Mouse (Mus musculus) neural tube, embryonic 13.5 days (tissue): ENCODE data around the gene Slc13a3. TPM values are rescaled to one million over a fixed set of nuclear protein-coding genes. Genes with fewer than 3 reads are reported as not detected.
"Not testable (repeated sequence)": the region's sequence is repeated elsewhere in the genome, so short reads cannot be mapped to it uniquely, and the experiment has no call there.

ENCODE experiments used
- ATAC-seq: fragments of 200-750 bp; cut with Nextera tagmentation; 2 replicates; pipeline ENCODE4 v1.8.0; 2017; ENCODE audit warnings: low read depth, mild to moderate bottlenecking, moderate TSS enrichment, moderate library complexity
- H3K27ac ChIP-seq: fragments of 300-500 bp; sonication (generic); replicated peaks from 2 replicates; pipeline ENCODE4 v1.5.1; 2015; ENCODE audit warnings: moderate library complexity, mild to moderate bottlenecking, inconsistent platforms
- H3K27me3 ChIP-seq: fragments of 300-500 bp; sonication (generic); 2 replicates; pipeline ENCODE4 v1.6.1; 2015; ENCODE audit warnings: mild to moderate bottlenecking, inconsistent platforms
- H3K36me3 ChIP-seq: fragments of 300-500 bp; sonication (generic); 2 replicates; pipeline ENCODE4 v1.6.1; 2015; ENCODE audit warnings: mild to moderate bottlenecking, inconsistent platforms
- H3K4me1 ChIP-seq: fragments of 300-500 bp; sonication (generic); replicated peaks from 2 replicates; pipeline ENCODE4 v1.6.1; 2015; ENCODE audit warnings: inconsistent platforms
- H3K4me2 ChIP-seq: fragments of 300-500 bp; sonication (generic); 2 replicates; pipeline ENCODE4 v1.6.1; 2015; ENCODE audit warnings: inconsistent platforms, mild to moderate bottlenecking, moderate library complexity
- H3K4me3 ChIP-seq: fragments of 300-500 bp; sonication (generic); 2 replicates; pipeline ENCODE4 v1.5.1; 2015; ENCODE audit warnings: mild to moderate bottlenecking, inconsistent platforms
- H3K9ac ChIP-seq: fragments of 300-500 bp; sonication (generic); 2 replicates; pipeline ENCODE4 v1.6.1; 2015; ENCODE audit warnings: moderate library complexity, mild to moderate bottlenecking, inconsistent platforms
- H3K9me3 ChIP-seq: fragments of 300-500 bp; sonication (generic); 2 replicates; pipeline ENCODE4 v1.6.1; 2016; ENCODE audit warnings: inconsistent platforms
- WGBS: fragments of 180-500 bp; shearing (Covaris S2); methylation state at CpG from one replicate; pipeline ENCODE4 v1.1.7; 2015; 5-methylcytosine and 5-hydroxymethylcytosine counted together
- polyA plus RNA-seq: library from polyadenylated mRNA; unstranded; fragments of >200 nt; fragmentation: Nextera tagmentation; extraction: Ambion mirVana; gene quantifications from 2 replicates; pipeline ENCODE4 v1.2.1, GENCODE M21; 2015

Gene Slc13a3
- 1.0 and 1.2 TPM in 2 replicates for polyA plus RNA-seq

GRCm38 (mm10) chr2:165473003-165473402, at the start of gene Slc13a3:
Gene Slc13a3, minus strand, starts transcription at chr2:165473230.
- no peak within 1 kb of the TSS for H3K27ac ChIP-seq
- H3K36me3 ChIP-seq: no peaks in the 10 kb centered on the region
- H3K4me1 ChIP-seq: peaks cover 11% of the 10 kb centered on the region
- peak within 1 kb of the TSS; percentile 47 for H3K4me2 ChIP-seq
- H3K4me3 ChIP-seq: peak within 1 kb of the TSS; percentile 22
- H3K9ac ChIP-seq: peak within 1 kb of the TSS; percentile 54
- WGBS: under 1% methylated on average over 35 of the region's 35 CpGs
- ATAC-seq: no peak
- H3K27me3 ChIP-seq: peaks cover 40% of the 10 kb centered on the region
- no peaks in the 10 kb centered on the region for H3K9me3 ChIP-seq

GRCm38 (mm10) chr2:165515178-165515728, 42.2 kb upstream of the Slc13a3 start:
- Histone ChIP-seq H3K9ac (no peak overlapping the region), H3K36me3 (no peaks in the 10 kb centered on the region), H3K27ac (no peak overlapping the region), H3K4me1 (peaks cover 33% of the 10 kb centered on the region), H3K4me3 (no peak overlapping the region), H3K27me3 (no peaks in the 10 kb centered on the region), H3K4me2 (no peak overlapping the region), H3K9me3 (no peaks in the 10 kb centered on the region)
- ATAC-seq: no peak
- 97% methylated on average over 20 of the region's 20 CpGs for WGBS

DNA sequence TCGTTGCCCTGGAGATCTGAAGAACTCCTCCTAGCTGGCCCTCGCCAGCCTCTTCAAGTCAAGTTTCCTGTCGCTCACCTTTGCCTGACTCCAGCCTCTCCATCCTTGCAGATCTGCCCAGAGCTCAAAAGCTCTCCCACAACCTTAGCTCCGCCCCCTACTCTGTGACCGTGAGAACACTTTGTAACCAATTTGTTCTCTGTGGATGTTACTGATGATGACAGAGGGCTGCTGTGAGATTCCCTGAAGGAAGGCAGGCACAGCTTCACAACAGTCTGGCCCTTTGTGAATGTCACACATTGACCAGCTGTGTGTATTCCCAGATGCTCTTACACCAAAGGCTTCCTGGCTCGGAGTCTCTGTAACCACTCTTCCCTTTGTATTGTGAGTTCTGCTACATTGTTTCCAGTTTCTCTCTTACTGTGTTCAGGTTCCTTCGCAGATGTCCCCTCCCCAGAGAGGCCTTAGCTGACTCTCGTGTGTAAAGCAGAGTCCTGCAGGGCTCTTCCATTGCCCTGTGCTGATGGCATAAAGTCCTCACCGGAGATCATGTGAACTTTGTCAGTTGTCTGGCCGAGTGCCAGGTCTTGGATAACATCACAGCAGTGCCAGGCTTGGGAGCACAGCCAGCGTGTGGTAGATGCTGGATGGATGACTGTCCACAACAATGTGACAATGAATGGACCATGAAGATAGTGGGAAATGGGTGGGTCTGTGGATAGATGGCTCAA, 40.0 kb upstream of the Slc13a3 start:
- H3K4me2 ChIP-seq: peak overlapping the region; percentile 16; the same call in 1 of the 2 replicates
- H3K27ac ChIP-seq: peak overlapping the region; percentile 34

GRCm38 (mm10) chr2:165512426-165512825, 39.4 kb upstream of the Slc13a3 start:
- Histone ChIP-seq H3K4me1 (peaks cover 33% of the 10 kb centered on the region), H3K4me2 (peak overlapping the region; percentile 16; the same call in 1 of the 2 replicates), H3K9me3 (no peaks in the 10 kb centered on the region), H3K36me3 (no peaks in the 10 kb centered on the region), H3K27ac (peak overlapping the region; percentile 34), H3K4me3 (no peak overlapping the region), H3K9ac (no peak overlapping the region), H3K27me3 (no peaks in the 10 kb centered on the region; the same call in 1 of the 2 replicates)
- WGBS: 19% methylated on average over 7 of the region's 7 CpGs
- peak; percentile 42; the same call in 1 of the 2 replicates for ATAC-seq

More for the DNA sequence above, 40.0 kb upstream of the Slc13a3 start:
- WGBS: 20% methylated on average over 11 of the region's 11 CpGs
- Histone ChIP-seq H3K36me3 (no peaks in the 10 kb centered on the region), H3K9ac (no peak overlapping the region), H3K9me3 (no peaks in the 10 kb centered on the region), H3K4me3 (no peak overlapping the region), H3K27me3 (no peaks in the 10 kb centered on the region; the same call in 1 of the 2 replicates), H3K4me1 (peaks cover 33% of the 10 kb centered on the region)
- peak; percentile 64 for ATAC-seq

- not testable (repeated sequence) for H3K9ac ChIP-seq, H3K27me3 ChIP-seq
- WGBS: 84% methylated on average over 4 of the region's 4 CpGs
Measured at GRCm38 (mm10) chr2:165511530-165511929, 38.5 kb upstream of the Slc13a3 start.

DNA sequence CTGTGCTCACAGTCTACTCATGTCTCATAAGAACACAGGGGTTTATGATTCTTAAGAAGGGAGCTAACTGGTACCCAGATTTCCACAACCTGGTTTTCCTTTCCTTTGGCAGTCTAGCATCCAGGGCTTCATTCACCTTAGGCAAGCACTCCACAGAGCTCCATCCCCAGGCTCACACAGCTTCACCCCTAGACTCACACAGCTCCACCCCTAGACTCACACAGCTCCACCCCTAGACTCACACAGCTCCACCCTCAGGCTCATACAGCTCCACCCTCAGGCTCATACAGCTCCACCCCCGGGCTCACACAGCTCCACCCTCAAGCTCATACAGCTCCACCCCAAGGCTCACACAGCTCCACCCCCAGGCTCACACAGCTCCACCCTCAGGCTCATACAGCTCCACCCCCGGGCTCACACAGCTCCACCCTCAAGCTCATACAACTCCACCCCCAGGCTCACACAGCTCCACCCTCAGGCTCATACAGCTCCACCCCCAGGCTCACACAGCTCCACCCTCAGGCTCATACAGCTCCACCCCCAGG, 38.0 kb upstream of the Slc13a3 start:
- ATAC-seq, H3K4me3 ChIP-seq, H3K27me3 ChIP-seq, H3K27ac ChIP-seq, H3K36me3 ChIP-seq, H3K4me2 ChIP-seq, H3K9me3 ChIP-seq, H3K9ac ChIP-seq: not testable (repeated sequence)
- 61% methylated on average over 2 of the region's 2 CpGs for WGBS
- H3K4me1 ChIP-seq: peaks cover 33% of the 10 kb centered on the region

More at GRCm38 (mm10) chr2:165511530-165511929, 38.5 kb upstream of the Slc13a3 start:
- H3K9me3 ChIP-seq, H3K4me3 ChIP-seq, ATAC-seq, H3K27ac ChIP-seq, H3K36me3 ChIP-seq, H3K4me2 ChIP-seq: not testable (repeated sequence)
- peaks cover 33% of the 10 kb centered on the region for H3K4me1 ChIP-seq

GRCm38 (mm10) chr2:165510466-165510865, 37.4 kb upstream of the Slc13a3 start:
- Histone ChIP-seq H3K36me3 (no peaks in the 10 kb centered on the region), H3K4me2 (no peak overlapping the region), H3K4me3 (no peak overlapping the region), H3K9ac (no peak overlapping the region), H3K27ac (no peak overlapping the region), H3K4me1 (peaks cover 33% of the 10 kb centered on the region), H3K27me3 (no peaks in the 10 kb centered on the region; the same call in 1 of the 2 replicates), H3K9me3 (no peaks in the 10 kb centered on the region)
- 42% methylated on average over 5 of the region's 5 CpGs for WGBS
- no peak for ATAC-seq

- no peaks in the 10 kb centered on the region; the same call in 1 of the 2 replicates for H3K27me3 ChIP-seq
- peaks cover 35% of the 10 kb centered on the region for H3K4me1 ChIP-seq
- H3K9ac ChIP-seq: no peak overlapping the region
- 79% methylated on average over 9 of the region's 9 CpGs for WGBS
- H3K9me3 ChIP-seq: no peaks in the 10 kb centered on the region
- no peak overlapping the region for H3K4me2 ChIP-seq
- no peak overlapping the region for H3K4me3 ChIP-seq
- ATAC-seq: no peak
- H3K36me3 ChIP-seq: no peaks in the 10 kb centered on the region
- H3K27ac ChIP-seq: no peak overlapping the region
Measured at GRCm38 (mm10) chr2:165509686-165510085, 36.7 kb upstream of the Slc13a3 start.

GRCm38 (mm10) chr2:165503259-165504203, 30.5 kb upstream of the Slc13a3 start, which contains the start of gene Slc2a10:
Gene Slc2a10, plus strand, starts transcription at chr2:165503787.
- Histone ChIP-seq H3K27ac (peak within 1 kb of the TSS; percentile 64), H3K4me3 (peak within 1 kb of the TSS; percentile 35), H3K4me2 (peak within 1 kb of the TSS; percentile 56), H3K9ac (peak within 1 kb of the TSS; percentile 70), H3K4me1 (peaks cover 29% of the 10 kb centered on the region), H3K36me3 (no peaks in the 10 kb centered on the region), H3K9me3 (no peaks in the 10 kb centered on the region), H3K27me3 (no peaks in the 10 kb centered on the region)
- WGBS: 6% methylated on average over 32 of the region's 32 CpGs
- peak; percentile 79 for ATAC-seq

- H3K4me3 ChIP-seq: no peak overlapping the region
- no peak overlapping the region for H3K27ac ChIP-seq
- H3K27me3 ChIP-seq: no peaks in the 10 kb centered on the region
- no peak overlapping the region for H3K4me2 ChIP-seq
- no peaks in the 10 kb centered on the region for H3K9me3 ChIP-seq
- peaks cover 26% of the 10 kb centered on the region for H3K4me1 ChIP-seq
- ATAC-seq: no peak
- H3K36me3 ChIP-seq: no peaks in the 10 kb centered on the region
- H3K9ac ChIP-seq: no peak overlapping the region
- WGBS: 81% methylated on average over 6 of the region's 6 CpGs
Measured at GRCm38 (mm10) chr2:165498816-165499215, 25.8 kb upstream of the Slc13a3 start.

- no peak overlapping the region for H3K9ac ChIP-seq
- no peak for ATAC-seq
- 75% methylated on average over 2 of the region's 2 CpGs for WGBS
- no peaks in the 10 kb centered on the region for H3K27me3 ChIP-seq
- no peak overlapping the region for H3K4me3 ChIP-seq
- H3K9me3 ChIP-seq: no peaks in the 10 kb centered on the region
- no peak overlapping the region for H3K4me2 ChIP-seq
- H3K4me1 ChIP-seq: peaks cover 20% of the 10 kb centered on the region
- no peak overlapping the region for H3K27ac ChIP-seq
- no peaks in the 10 kb centered on the region for H3K36me3 ChIP-seq
Measured at GRCm38 (mm10) chr2:165497706-165498275, 24.8 kb upstream of the Slc13a3 start.
